ENCODE assay signal across 8 mouse cellular contexts in genomic region chr16:20620399-20620735, GRCm38 (mm10). TPM values are rescaled to one million over a fixed set of nuclear protein-coding genes. Genes with fewer than 3 reads are reported as not detected.
A peak's percentile ranks its signal among the peaks of the same experiment; 100 is the strongest.
DNase-seq lines count a peak whose midpoint lies in the region; ATAC-seq and TF ChIP-seq lines count a peak whose summit lies in the region.

No protein-coding gene starts in this region.

- H3ac ChIP-seq in myocyte (ENCODE audit: control insufficient read depth, insufficient read length), result peak overlapping the region; percentile 66

- H3K27me3 ChIP-seq in kidney, postnatal 0 days (ENCODE audit: insufficient read depth, low read length), result 0 out of 2 replicates have a peak, but pooled peaks cover 6% of the 10 kb centered on the region
- no peaks in the 10 kb centered on the region for H3K27me3 ChIP-seq in hindbrain, embryonic 14.5 days (ENCODE audit: control insufficient read depth, insufficient read depth, low read length)
- no peaks in the 10 kb centered on the region for H3K27me3 ChIP-seq in myocyte (ENCODE audit: control insufficient read depth, insufficient read depth, insufficient read length)
- H3K27me3 ChIP-seq in kidney, adult 2 months (replicated peaks; ENCODE audit: control insufficient read depth, insufficient read depth, low read length), result no peaks in the 10 kb centered on the region

- no peak for DNase-seq in kidney, postnatal 0 days (ENCODE audit: low spot score)
- no peak for DNase-seq in kidney, adult 8-10 months
- DNase-seq in brain, adult 2 months (ENCODE audit: low read depth, low spot score), result peak; percentile 22
- no peak for DNase-seq in hindbrain, embryonic 14.5 days (ENCODE audit: low spot score)
- DNase-seq in left cerebral cortex, postnatal 14 days (ENCODE audit: low spot score in 2 of 2), result no peak
- DNase-seq in right cerebral cortex, postnatal 4 days, result no peak
- DNase-seq in kidney, adult 2 months, result no peak

- peak overlapping the region; percentile 70 for H3K4me3 ChIP-seq in kidney, postnatal 0 days (replicated peaks; ENCODE audit: low read depth, low read length)
- H3K4me3 ChIP-seq in hindbrain, embryonic 14.5 days (replicated peaks; ENCODE audit: low read length), result peak overlapping the region; percentile 80
- H3K4me3 ChIP-seq in myocyte, result peak overlapping the region; percentile 43
- no peak overlapping the region; the same call in 1 of the 2 replicates for H3K4me3 ChIP-seq in kidney, adult 2 months (ENCODE audit: insufficient read depth, low read depth, low read length)

- H3K36me3 ChIP-seq in kidney, postnatal 0 days (ENCODE audit: insufficient read depth, low read length), result no peaks in the 10 kb centered on the region
- peaks cover 23% of the 10 kb centered on the region for H3K36me3 ChIP-seq in hindbrain, embryonic 14.5 days (replicated peaks; ENCODE audit: control insufficient read depth, insufficient read depth)
- no peaks in the 10 kb centered on the region for H3K36me3 ChIP-seq in myocyte (ENCODE audit: control insufficient read depth, insufficient read depth)
- no peaks in the 10 kb centered on the region for H3K36me3 ChIP-seq in kidney, adult 2 months (ENCODE audit: control insufficient read depth, insufficient read depth, low read length)

- 0% methylated on average over 9 of the region's 9 CpGs for WGBS in kidney, postnatal 0 days
- under 1% methylated on average over 9 of the region's 9 CpGs for WGBS in hindbrain, embryonic 14.5 days
- WGBS in kidney, adult 2 months, result under 1% methylated on average over 9 of the region's 9 CpGs

- ATAC-seq in kidney, postnatal 0 days (replicated peaks; ENCODE audit: low FRiP score, low read depth), result no peak
- ATAC-seq in hindbrain, embryonic 14.5 days (ENCODE audit: low FRiP score), result peak; percentile 5; the same call in 1 of the 2 replicates

- peaks cover 24% of the 10 kb centered on the region; the same call in 1 of the 2 replicates for H3K4me1 ChIP-seq in kidney, postnatal 0 days (replicated peaks; ENCODE audit: insufficient read depth, low read length)
- peaks cover 12% of the 10 kb centered on the region for H3K4me1 ChIP-seq in hindbrain, embryonic 14.5 days (replicated peaks; ENCODE audit: control insufficient read depth, insufficient read depth, low read length)
- no peaks in the 10 kb centered on the region for H3K4me1 ChIP-seq in kidney, adult 2 months (ENCODE audit: control insufficient read depth, insufficient read depth, low read length)

- H3K9me3 ChIP-seq in kidney, postnatal 0 days (replicated peaks; ENCODE audit: low read length), result no peaks in the 10 kb centered on the region
- H3K9me3 ChIP-seq in hindbrain, embryonic 14.5 days (ENCODE audit: control insufficient read depth, low read length), result no peaks in the 10 kb centered on the region

- intact Hi-C loops in left cerebral cortex, postnatal 14 days (cut with DNase I), result no loop called here

- no peak for TF ChIP-seq CTCF in kidney, postnatal 0 days (IDR thresholded peaks at IDR 0.05; ENCODE audit: low read depth)
- no peak for TF ChIP-seq CTCF in kidney, adult 2 months (conservative IDR thresholded peaks at IDR 0.05; ENCODE audit: insufficient read depth, insufficient read length, low read depth, low read length)

- no peak overlapping the region for H3K27ac ChIP-seq in kidney, postnatal 0 days
- H3K27ac ChIP-seq in hindbrain, embryonic 14.5 days, result peak overlapping the region; percentile 95
- no peak overlapping the region for H3K27ac ChIP-seq in kidney, adult 2 months (ENCODE audit: insufficient read depth, low read depth, low read length)

- TF ChIP-seq POLR2A in myocyte (IDR thresholded peaks at IDR 0.05; ENCODE audit: insufficient read length, low read depth), result no peak
- TF ChIP-seq POLR2A in kidney, adult 2 months (IDR thresholded peaks at IDR 0.05; ENCODE audit: low read depth, low read length), result no peak

- H3K9ac ChIP-seq in kidney, postnatal 0 days (ENCODE audit: low read depth, low read length), result no peak overlapping the region
- peak overlapping the region; percentile 90 for H3K9ac ChIP-seq in hindbrain, embryonic 14.5 days

- peak overlapping the region; percentile 99 for H3K4me2 ChIP-seq in kidney, postnatal 0 days (ENCODE audit: low read length)
- H3K4me2 ChIP-seq in hindbrain, embryonic 14.5 days (replicated peaks), result peak overlapping the region; percentile 94
- H3K4me2 ChIP-seq in myocyte (ENCODE audit: low read depth), result peak overlapping the region; percentile 86

- H3K79me2 ChIP-seq in myocyte (ENCODE audit: control insufficient read depth, insufficient read depth), result no peaks in the 10 kb centered on the region

TF ChIP-seq in myocyte, 11 proteins besides CTCF, POLR2A, EP300 and RAD21:
- TF ChIP-seq SRF (IDR thresholded peaks at IDR 0.05; ENCODE audit: control insufficient read depth, insufficient read length, low read depth) (no peak), POLR2AphosphoS2 (IDR thresholded peaks at IDR 0.05; ENCODE audit: insufficient read length, low read depth) (no peak), MYOG (IDR thresholded peaks at IDR 0.05; ENCODE audit: control insufficient read depth in 1 of 3, insufficient read depth in 1 of 3, insufficient read length in 2 of 3, low read depth in 2 of 3) (no peak), TCF12 (IDR thresholded peaks at IDR 0.05; ENCODE audit: insufficient read depth, poor library complexity, severe bottlenecking) (no peak), MYOD1 (IDR thresholded peaks at IDR 0.05; ENCODE audit: control insufficient read depth in 1 of 3, insufficient read length in 2 of 3, low read depth in 2 of 3) (no peak), USF1 (IDR thresholded peaks at IDR 0.05; ENCODE audit: low read depth) (no peak), CEBPB (IDR thresholded peaks at IDR 0.05; ENCODE audit: insufficient read depth, poor library complexity, severe bottlenecking) (no peak), REST (IDR thresholded peaks at IDR 0.05; ENCODE audit: insufficient read depth, insufficient read length) (no peak)
TF ChIP-seq in myocyte: peak in this region for 0.

RNA-seq across cellular contexts. Expression of gene Camk2n2, which starts 0.7 kb away (rescaled TPM):
- polyA plus RNA-seq in kidney, postnatal 0 days (2015; fragmentation: Nextera tagmentation; extraction: Ambion mirVana), result 0.72 and 0.79 TPM in 2 replicates
- 61.8 and 63.8 TPM in 2 replicates for polyA plus RNA-seq in hindbrain, embryonic 14.5 days (2014; fragmentation: Nextera tagmentation; extraction: Ambion mirVana)
- polyA plus RNA-seq in myocyte (2012; fragmentation: generic; extraction: Trizol), result 9.4 TPM
- total RNA-seq in left cerebral cortex, postnatal 14 days (2021), result 100 to 1,000 TPM; 176 to 177 TPM
- 5.4 and 5.8 TPM in 2 replicates for polyA plus RNA-seq in kidney, adult 2 months (2012; rRNA removed)

RNA-seq across cellular contexts. Expression of gene Alg3, which starts 8.8 kb away (rescaled TPM):
- 35.9 and 36.5 TPM in 2 replicates for polyA plus RNA-seq in kidney, postnatal 0 days (2015; fragmentation: Nextera tagmentation; extraction: Ambion mirVana)
- 44.8 and 45.3 TPM in 2 replicates for polyA plus RNA-seq in hindbrain, embryonic 14.5 days (2014; fragmentation: Nextera tagmentation; extraction: Ambion mirVana)
- 36.8 TPM for polyA plus RNA-seq in myocyte (2012; fragmentation: generic; extraction: Trizol)
- total RNA-seq in left cerebral cortex, postnatal 14 days (2021), result 10 to 100 TPM; 13.0 to 14.3 TPM
- polyA plus RNA-seq in kidney, adult 2 months (2012; rRNA removed), result 21.8 and 23.2 TPM in 2 replicates

RNA-seq across cellular contexts. Expression of gene Gm49333, which starts 9.0 kb away (rescaled TPM):
- polyA plus RNA-seq in kidney, postnatal 0 days (2015; fragmentation: Nextera tagmentation; extraction: Ambion mirVana), result 0.34 TPM in 1 of 2 replicates, not detected in the other
- not detected in 2 replicates for polyA plus RNA-seq in hindbrain, embryonic 14.5 days (2014; fragmentation: Nextera tagmentation; extraction: Ambion mirVana)
- 0.04 TPM for polyA plus RNA-seq in myocyte (2012; fragmentation: generic; extraction: Trizol)
- total RNA-seq in left cerebral cortex, postnatal 14 days (2021), result under 1 TPM in 1 of 2 experiments, not detected in 1; 0.34 TPM
- polyA plus RNA-seq in kidney, adult 2 months (2012; rRNA removed), result 0.30 TPM in 1 of 2 replicates, not detected in the other

RNA-seq across cellular contexts. Expression of gene Eef1akmt4, which starts 9.0 kb away (rescaled TPM):
- 27.8 and 28.6 TPM in 2 replicates for polyA plus RNA-seq in kidney, postnatal 0 days (2015; fragmentation: Nextera tagmentation; extraction: Ambion mirVana)
- polyA plus RNA-seq in hindbrain, embryonic 14.5 days (2014; fragmentation: Nextera tagmentation; extraction: Ambion mirVana), result 10.4 and 11.0 TPM in 2 replicates
- 19.1 TPM for polyA plus RNA-seq in myocyte (2012; fragmentation: generic; extraction: Trizol)
- total RNA-seq in left cerebral cortex, postnatal 14 days (2021), result 1 to 10 TPM; 1.6 to 2.6 TPM
- 16.4 and 18.1 TPM in 2 replicates for polyA plus RNA-seq in kidney, adult 2 months (2012; rRNA removed)

RNA-seq across cellular contexts. Expression of gene Ece2, which starts 9.3 kb away (rescaled TPM):
- polyA plus RNA-seq in kidney, postnatal 0 days (2015; fragmentation: Nextera tagmentation; extraction: Ambion mirVana), result 1.2 and 1.6 TPM in 2 replicates
- polyA plus RNA-seq in hindbrain, embryonic 14.5 days (2014; fragmentation: Nextera tagmentation; extraction: Ambion mirVana), result 10.6 and 12.1 TPM in 2 replicates
- 2.6 TPM for polyA plus RNA-seq in myocyte (2012; fragmentation: generic; extraction: Trizol)
- 10 to 100 TPM; 22.3 to 26.2 TPM for total RNA-seq in left cerebral cortex, postnatal 14 days (2021)
- 0.37 TPM in 1 of 2 replicates, not detected in the other for polyA plus RNA-seq in kidney, adult 2 months (2012; rRNA removed)
